Comparison of ENCODE assay signal across 8 mouse cellular contexts in genomic region chr2:152293179-152293726, GRCm38 (mm10). TPM values are rescaled to one million over a fixed set of nuclear protein-coding genes. Genes with fewer than 3 reads are reported as not detected.
DNase-seq lines count a peak whose midpoint lies in the region; ATAC-seq and TF ChIP-seq lines count a peak whose summit lies in the region.

No protein-coding gene starts in this region.

- no peaks in the 10 kb centered on the region for H3K36me3 ChIP-seq in embryonic facial prominence, embryonic 12.5 days
- H3K36me3 ChIP-seq in intestine, postnatal 0 days (ENCODE audit: control insufficient read depth, insufficient read depth): no peaks in the 10 kb centered on the region
- 0 out of 2 replicates have a peak, but pooled peaks cover 3% of the 10 kb centered on the region for H3K36me3 ChIP-seq in neural tube, embryonic 13.5 days

- ATAC-seq in embryonic facial prominence, embryonic 12.5 days (ENCODE audit: insufficient number of reproducible peaks, insufficient read depth, low FRiP score, low TSS enrichment): peak; percentile 49
- peak; percentile 31 for ATAC-seq in intestine, postnatal 0 days
- peak; percentile 68 for ATAC-seq in neural tube, embryonic 13.5 days (ENCODE audit: low read depth)

- no peak for TF ChIP-seq POLR2A in lung, adult 2 months (IDR thresholded peaks at IDR 0.05; ENCODE audit: borderline replicate concordance, extremely low read depth, low read depth, low read length)

- WGBS in lung, adult 2 months: under 1% methylated on average over 15 of the region's 15 CpGs
- WGBS in embryonic facial prominence, embryonic 12.5 days: 2% methylated on average over 15 of the region's 15 CpGs
- under 1% methylated on average over 15 of the region's 15 CpGs for WGBS in intestine, postnatal 0 days
- WGBS in neural tube, embryonic 13.5 days: 2% methylated on average over 15 of the region's 15 CpGs

- DNase-seq in lung, adult 2 months: no peak
- no peak for DNase-seq in lung, postnatal 36 days
- DNase-seq in adrenal gland, adult 2 months: no peak
- DNase-seq in layer of hippocampus, adult 9-11 months: no peak
- DNase-seq in gastrocnemius, adult 18-20 months (ENCODE audit: low spot score): no peak

- no peaks in the 10 kb centered on the region for H3K9me3 ChIP-seq in embryonic facial prominence, embryonic 12.5 days
- H3K9me3 ChIP-seq in intestine, postnatal 0 days (ENCODE audit: control insufficient read depth): no peaks in the 10 kb centered on the region
- no peaks in the 10 kb centered on the region for H3K9me3 ChIP-seq in neural tube, embryonic 13.5 days

- H3K27ac ChIP-seq in embryonic facial prominence, embryonic 12.5 days: no peak overlapping the region
- H3K27ac ChIP-seq in intestine, postnatal 0 days (ENCODE audit: low read depth, low read length): peak overlapping the region; percentile 85
- peak overlapping the region; percentile 40; the same call in 1 of the 2 replicates for H3K27ac ChIP-seq in neural tube, embryonic 13.5 days (replicated peaks)

- TF ChIP-seq CTCF in lung, adult 2 months (IDR thresholded peaks at IDR 0.05; ENCODE audit: insufficient read depth, low read length): no peak
- TF ChIP-seq CTCF in intestine, postnatal 0 days (IDR thresholded peaks at IDR 0.05; ENCODE audit: low read depth): no peak

- peaks cover 22% of the 10 kb centered on the region for H3K4me1 ChIP-seq in lung, adult 2 months (ENCODE audit: control insufficient read depth, insufficient read depth, low read length)
- peaks cover 16% of the 10 kb centered on the region; the same call in 1 of the 2 replicates for H3K4me1 ChIP-seq in embryonic facial prominence, embryonic 12.5 days
- H3K4me1 ChIP-seq in intestine, postnatal 0 days (replicated peaks; ENCODE audit: control insufficient read depth, insufficient read depth, low read length): no peaks in the 10 kb centered on the region
- peaks cover 36% of the 10 kb centered on the region for H3K4me1 ChIP-seq in neural tube, embryonic 13.5 days (replicated peaks)

- peak overlapping the region; percentile 80 for H3K9ac ChIP-seq in embryonic facial prominence, embryonic 12.5 days
- peak overlapping the region; percentile 90 for H3K9ac ChIP-seq in intestine, postnatal 0 days (ENCODE audit: low read depth, low read length)
- peak overlapping the region; percentile 96 for H3K9ac ChIP-seq in neural tube, embryonic 13.5 days

- peak overlapping the region; percentile 70 for H3K4me3 ChIP-seq in lung, adult 2 months (replicated peaks; ENCODE audit: extremely low read depth, low read depth, low read length)
- peak overlapping the region; percentile 70 for H3K4me3 ChIP-seq in embryonic facial prominence, embryonic 12.5 days
- H3K4me3 ChIP-seq in intestine, postnatal 0 days (ENCODE audit: low read depth, low read length): peak overlapping the region; percentile 72
- peak overlapping the region; percentile 90 for H3K4me3 ChIP-seq in neural tube, embryonic 13.5 days

- no peaks in the 10 kb centered on the region for H3K27me3 ChIP-seq in embryonic facial prominence, embryonic 12.5 days
- H3K27me3 ChIP-seq in intestine, postnatal 0 days (replicated peaks; ENCODE audit: control insufficient read depth, insufficient read depth, low read length): no peaks in the 10 kb centered on the region
- no peaks in the 10 kb centered on the region for H3K27me3 ChIP-seq in neural tube, embryonic 13.5 days

- peak overlapping the region; percentile 78 for H3K4me2 ChIP-seq in embryonic facial prominence, embryonic 12.5 days (replicated peaks)
- peak overlapping the region; percentile 82 for H3K4me2 ChIP-seq in intestine, postnatal 0 days (replicated peaks; ENCODE audit: low read depth)
- peak overlapping the region; percentile 80 for H3K4me2 ChIP-seq in neural tube, embryonic 13.5 days

RNA-seq across cellular contexts. Expression of gene Tbc1d20, which starts 0.4 kb away (rescaled TPM):
- 54.3 and 73.4 TPM in 2 replicates for polyA plus RNA-seq in lung, adult 2 months (2012; rRNA removed)
- polyA plus RNA-seq in embryonic facial prominence, embryonic 12.5 days (2016; fragmentation: Nextera tagmentation; extraction: Ambion mirVana): 46.2 and 48.1 TPM in 2 replicates
- polyA plus RNA-seq in intestine, postnatal 0 days (2015; fragmentation: Nextera tagmentation; extraction: Ambion mirVana): 35.2 and 40.3 TPM in 2 replicates
- 31.7 and 34.2 TPM in 2 replicates for polyA plus RNA-seq in neural tube, embryonic 13.5 days (2015; fragmentation: Nextera tagmentation; extraction: Ambion mirVana)
- total RNA-seq in adrenal gland, adult 2 months (2021): 100 to 1,000 TPM; 121 to 162 TPM
- polyA plus RNA-seq in adrenal gland, adult 2 months (2012; rRNA removed): 63.3 and 69.8 TPM in 2 replicates
- 10 to 100 TPM; 18.6 to 25.1 TPM for total RNA-seq in gastrocnemius, adult 18-20 months (2021)

RNA-seq across cellular contexts. Expression of gene Rbck1, which starts 39.2 kb away (rescaled TPM):
- polyA plus RNA-seq in lung, adult 2 months (2012; rRNA removed): 268 and 356 TPM in 2 replicates
- 86.0 and 87.1 TPM in 2 replicates for polyA plus RNA-seq in embryonic facial prominence, embryonic 12.5 days (2016; fragmentation: Nextera tagmentation; extraction: Ambion mirVana)
- 44.9 and 50.3 TPM in 2 replicates for polyA plus RNA-seq in intestine, postnatal 0 days (2015; fragmentation: Nextera tagmentation; extraction: Ambion mirVana)
- 92.9 and 93.1 TPM in 2 replicates for polyA plus RNA-seq in neural tube, embryonic 13.5 days (2015; fragmentation: Nextera tagmentation; extraction: Ambion mirVana)
- 100 to 1,000 TPM; 103 to 107 TPM for total RNA-seq in adrenal gland, adult 2 months (2021)
- polyA plus RNA-seq in adrenal gland, adult 2 months (2012; rRNA removed): 328 and 381 TPM in 2 replicates
- total RNA-seq in gastrocnemius, adult 18-20 months (2021): 10 to 100 TPM; 24.6 to 26.6 TPM

RNA-seq across cellular contexts. Expression of gene Trib3, which starts 50.6 kb away (rescaled TPM):
- 6.1 and 6.9 TPM in 2 replicates for polyA plus RNA-seq in lung, adult 2 months (2012; rRNA removed)
- 3.5 and 3.7 TPM in 2 replicates for polyA plus RNA-seq in embryonic facial prominence, embryonic 12.5 days (2016; fragmentation: Nextera tagmentation; extraction: Ambion mirVana)
- 2.5 and 2.9 TPM in 2 replicates for polyA plus RNA-seq in intestine, postnatal 0 days (2015; fragmentation: Nextera tagmentation; extraction: Ambion mirVana)
- 1.1 and 2.1 TPM in 2 replicates for polyA plus RNA-seq in neural tube, embryonic 13.5 days (2015; fragmentation: Nextera tagmentation; extraction: Ambion mirVana)
- 10 to 100 TPM in 1 of 2 experiments, 1 to 10 TPM in 1; 2.8 to 23.9 TPM for total RNA-seq in adrenal gland, adult 2 months (2021)
- 5.8 and 6.9 TPM in 2 replicates for polyA plus RNA-seq in adrenal gland, adult 2 months (2012; rRNA removed)
- 1 to 10 TPM in 1 of 2 experiments, under 1 TPM in 1; 0.55 to 1.5 TPM for total RNA-seq in gastrocnemius, adult 18-20 months (2021)
